Mouse (Mus musculus) limb, embryonic 15.5 days (tissue): Measurements from ENCODE around the gene Myt1l. TPM values are rescaled to one million over a fixed set of nuclear protein-coding genes. Genes with fewer than 3 reads are reported as not detected.

Experiments
- ATAC-seq: fragments of 200-750 bp; cut with Nextera tagmentation; 2 replicates; pipeline ENCODE4 v1.8.0; 2017; ENCODE audit warnings: low read depth, moderate TSS enrichment; ENCODE audit not compliant: insufficient number of reproducible peaks, low FRiP score, low TSS enrichment
- H3K27ac ChIP-seq: fragments of 300-500 bp; sonication (generic); 2 replicates; pipeline ENCODE4 v1.5.1; 2015; ENCODE audit warnings: moderate library complexity, mild to moderate bottlenecking, inconsistent platforms
- H3K27me3 ChIP-seq: fragments of 300-500 bp; sonication (generic); 2 replicates; pipeline ENCODE4 v1.6.1; 2015; ENCODE audit warnings: inconsistent platforms
- H3K36me3 ChIP-seq: fragments of 300-500 bp; sonication (generic); 2 replicates; pipeline ENCODE4 v1.6.1; 2015; ENCODE audit warnings: inconsistent platforms
- H3K4me1 ChIP-seq: fragments of 300-500 bp; sonication (generic); 2 replicates; pipeline ENCODE4 v1.6.1; 2015; ENCODE audit warnings: inconsistent platforms
- H3K4me2 ChIP-seq: fragments of 300-500 bp; sonication (generic); 2 replicates; pipeline ENCODE4 v1.6.1; 2015; ENCODE audit warnings: mild to moderate bottlenecking, inconsistent platforms
- H3K4me3 ChIP-seq: fragments of 300-500 bp; sonication (generic); 2 replicates; pipeline ENCODE4 v1.5.1; 2015; ENCODE audit warnings: mild to moderate bottlenecking, inconsistent platforms
- H3K9ac ChIP-seq: fragments of 300-500 bp; sonication (generic); 2 replicates; pipeline ENCODE4 v1.6.1; 2015; ENCODE audit warnings: inconsistent platforms
- H3K9me3 ChIP-seq: fragments of 300-500 bp; sonication (generic); 2 replicates; pipeline ENCODE4 v1.6.1; 2016; ENCODE audit warnings: inconsistent platforms
- WGBS: fragments of 180-500 bp; shearing (Covaris S2); methylation state at CpG from one replicate; pipeline ENCODE4 v1.1.7; 2015; 5-methylcytosine and 5-hydroxymethylcytosine counted together
- polyA plus RNA-seq: library from polyadenylated mRNA; unstranded; fragments of >200 nt; fragmentation: Nextera tagmentation; extraction: Ambion mirVana; gene quantifications from 2 replicates; pipeline ENCODE4 v1.2.1, GENCODE M21; 2015

Myt1l gene
- polyA plus RNA-seq, 1 experiment from 2014 or later: 0.35 TPM

DNA sequence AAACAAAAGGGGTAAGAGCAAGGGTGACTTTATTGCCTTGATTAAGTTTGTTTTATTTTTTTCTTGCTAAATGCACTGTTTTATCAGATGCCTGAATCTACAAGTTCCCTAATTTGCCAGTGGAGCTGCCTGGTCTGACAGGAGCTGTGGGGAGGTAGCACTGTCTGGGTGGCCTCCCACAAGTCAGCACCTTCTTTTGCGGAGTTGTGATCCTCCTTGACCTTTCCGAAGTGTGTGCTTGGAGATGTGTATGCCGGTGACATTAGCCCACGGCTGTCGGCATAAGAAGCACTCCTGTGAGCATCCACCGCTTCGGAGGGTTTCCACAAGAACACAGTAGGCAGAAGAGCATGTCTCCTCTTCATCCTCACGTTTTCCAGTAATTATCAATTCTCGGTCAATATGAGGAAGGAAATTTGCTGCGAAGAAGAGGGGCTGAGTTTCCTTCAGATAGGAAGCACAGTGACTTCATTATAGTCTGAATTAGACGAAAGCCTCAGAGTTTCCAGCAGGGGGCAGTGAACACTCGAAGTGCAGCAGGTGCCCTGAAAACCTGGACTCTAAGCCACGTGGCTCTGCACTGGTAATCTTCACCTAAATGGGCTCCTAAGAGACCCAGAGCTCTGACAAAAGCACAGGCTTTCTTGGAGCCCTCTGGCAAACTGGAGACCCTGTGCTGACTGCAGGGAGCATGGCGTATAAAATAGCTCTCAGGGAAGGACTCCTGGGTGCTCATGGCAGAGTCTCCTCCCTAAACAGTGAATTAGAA is 147.6 kb downstream of the Myt1l start:
- no peak for ATAC-seq

DNA sequence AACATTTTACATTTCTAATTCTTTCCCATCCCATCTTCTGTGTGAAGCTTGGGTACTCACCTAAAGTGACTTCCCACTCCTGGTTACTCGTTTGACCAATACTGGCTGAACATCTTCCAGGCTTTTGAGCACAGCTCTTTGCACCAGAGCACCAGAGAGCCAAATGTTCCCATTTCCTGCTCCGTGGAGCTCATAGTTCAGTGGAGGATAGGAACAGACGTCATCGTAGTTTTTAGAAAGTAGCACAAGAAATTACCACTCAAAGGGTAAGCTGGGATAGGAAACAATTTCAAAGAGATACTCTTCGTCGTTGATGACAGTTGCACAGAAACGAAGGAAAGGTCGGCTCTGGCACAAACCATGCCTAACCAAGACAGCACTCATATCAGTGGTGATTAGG is 154.2 kb downstream of the Myt1l start:
- H3K9ac ChIP-seq: no peak overlapping the region
- H3K36me3 ChIP-seq: no peaks in the 10 kb centered on the region
- H3K9me3 ChIP-seq: no peaks in the 10 kb centered on the region
- no peaks in the 10 kb centered on the region for H3K27me3 ChIP-seq
- no peak overlapping the region for H3K4me3 ChIP-seq
- no peaks in the 10 kb centered on the region for H3K4me1 ChIP-seq
- no peak overlapping the region for H3K4me2 ChIP-seq
- no peak overlapping the region for H3K27ac ChIP-seq
- 82% methylated on average over 8 of the region's 8 CpGs for WGBS
- ATAC-seq: no peak

More for the DNA sequence above, 147.6 kb downstream of the Myt1l start:
- no peaks in the 10 kb centered on the region for H3K27me3 ChIP-seq
- H3K4me2 ChIP-seq: no peak overlapping the region
- H3K4me3 ChIP-seq: no peak overlapping the region
- no peak overlapping the region for H3K27ac ChIP-seq
- H3K4me1 ChIP-seq: no peaks in the 10 kb centered on the region
- no peaks in the 10 kb centered on the region for H3K36me3 ChIP-seq
- no peaks in the 10 kb centered on the region for H3K9me3 ChIP-seq
- WGBS: 48% methylated on average over 14 of the region's 14 CpGs
- no peak overlapping the region for H3K9ac ChIP-seq

DNA sequence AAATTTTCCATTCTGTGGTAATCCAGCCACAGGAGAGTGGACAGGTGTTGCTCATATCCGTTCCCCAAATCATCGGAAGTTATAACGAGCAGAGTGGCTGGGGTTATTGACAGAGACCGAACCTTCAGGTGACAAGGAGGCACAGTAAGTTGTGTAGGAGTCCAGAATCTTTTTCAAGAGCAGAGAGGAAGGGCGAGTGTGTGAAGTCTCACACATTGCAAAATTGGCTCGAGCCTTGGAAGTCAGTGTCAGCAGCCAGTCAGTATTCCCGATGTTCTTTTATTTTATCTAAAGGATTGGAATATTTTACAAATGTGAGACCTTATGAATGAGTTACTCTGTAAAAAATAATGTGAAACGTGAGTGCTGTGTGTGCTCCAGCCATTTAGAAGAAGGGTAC is 154.8 kb downstream of the Myt1l start:
- H3K36me3 ChIP-seq: no peaks in the 10 kb centered on the region
- H3K9ac ChIP-seq: no peak overlapping the region
- no peak for ATAC-seq
- no peak overlapping the region for H3K27ac ChIP-seq
- H3K4me2 ChIP-seq: no peak overlapping the region
- no peaks in the 10 kb centered on the region for H3K9me3 ChIP-seq
- no peaks in the 10 kb centered on the region for H3K27me3 ChIP-seq
- no peaks in the 10 kb centered on the region for H3K4me1 ChIP-seq
- no peak overlapping the region for H3K4me3 ChIP-seq
- 77% methylated on average over 8 of the region's 8 CpGs for WGBS

DNA sequence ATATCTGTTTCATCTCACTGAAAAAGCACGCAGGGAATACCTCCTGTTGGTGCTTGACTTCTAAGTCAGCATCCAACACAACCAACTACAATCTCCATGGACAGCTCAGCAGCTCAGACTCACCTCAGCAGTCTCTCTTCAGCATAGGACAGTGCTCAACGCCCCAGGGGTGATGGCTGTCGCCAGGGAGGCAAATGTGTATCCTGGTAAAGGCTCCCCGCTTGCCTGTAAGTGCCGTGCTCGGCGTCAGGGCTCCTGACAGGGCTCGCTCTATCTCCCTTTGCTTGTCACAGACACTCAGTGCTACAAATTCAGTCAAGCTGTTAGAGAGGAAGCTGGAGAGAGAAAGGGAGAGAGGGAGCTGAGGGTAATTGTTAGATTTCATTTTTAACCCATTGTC is 158.1 kb downstream of the Myt1l start:
- WGBS: 62% methylated on average over 8 of the region's 8 CpGs
- H3K9ac ChIP-seq: no peak overlapping the region
- H3K9me3 ChIP-seq: no peaks in the 10 kb centered on the region
- H3K4me2 ChIP-seq: no peak overlapping the region
- ATAC-seq: no peak
- H3K27me3 ChIP-seq: no peaks in the 10 kb centered on the region
- no peaks in the 10 kb centered on the region for H3K4me1 ChIP-seq
- no peak overlapping the region for H3K4me3 ChIP-seq
- H3K27ac ChIP-seq: no peak overlapping the region
- H3K36me3 ChIP-seq: no peaks in the 10 kb centered on the region

DNA sequence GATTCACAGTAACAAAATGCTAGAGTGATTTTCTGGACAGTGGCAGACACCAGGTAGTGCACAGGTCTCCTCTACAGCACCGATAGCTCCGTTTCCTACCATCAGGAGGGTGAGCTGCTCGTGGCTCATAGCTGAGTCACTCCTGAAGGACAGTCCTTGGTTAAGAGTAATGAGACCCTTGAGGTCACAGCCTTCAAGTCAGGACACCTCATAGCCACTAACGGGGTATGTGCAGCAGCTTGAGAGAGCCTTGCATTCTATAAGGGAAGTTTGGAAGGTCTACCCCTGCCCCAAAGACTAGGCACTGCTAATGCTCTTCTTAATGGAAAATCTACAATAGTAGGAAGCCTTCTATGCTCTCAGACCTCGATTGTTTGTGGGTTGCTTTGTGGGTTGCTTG is 163.4 kb downstream of the Myt1l start:
- H3K27ac ChIP-seq: no peak overlapping the region
- no peak overlapping the region for H3K4me3 ChIP-seq
- no peak for ATAC-seq
- no peaks in the 10 kb centered on the region for H3K36me3 ChIP-seq
- no peaks in the 10 kb centered on the region for H3K27me3 ChIP-seq
- WGBS: 76% methylated on average over 5 of the region's 5 CpGs
- H3K9me3 ChIP-seq: no peaks in the 10 kb centered on the region
- peaks cover 4% of the 10 kb centered on the region; the same call in 1 of the 2 replicates for H3K4me1 ChIP-seq
- H3K4me2 ChIP-seq: no peak overlapping the region
- no peak overlapping the region for H3K9ac ChIP-seq

DNA sequence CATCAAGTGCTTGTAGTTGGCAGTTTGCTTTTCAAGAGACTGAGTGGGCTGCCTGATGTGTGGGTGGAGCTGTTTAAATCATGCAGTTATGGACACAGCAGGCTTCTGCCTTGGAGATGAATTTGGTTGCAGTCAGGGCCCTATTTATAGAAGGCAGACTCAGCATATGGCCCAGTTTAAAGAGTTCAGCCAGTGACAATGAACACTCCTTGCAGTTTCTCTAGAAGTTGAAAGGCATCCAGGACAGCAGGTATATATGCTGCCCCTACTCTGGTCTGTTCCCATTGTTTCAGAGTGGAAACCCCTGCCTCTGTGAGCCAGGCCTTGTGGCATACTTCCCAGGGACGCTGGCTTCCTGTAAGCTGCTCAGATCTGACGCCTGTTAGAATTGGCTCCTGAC is 167.0 kb downstream of the Myt1l start:
- no peak for ATAC-seq
- Histone ChIP-seq H3K27ac (no peak overlapping the region), H3K4me3 (no peak overlapping the region), H3K36me3 (no peaks in the 10 kb centered on the region), H3K9me3 (no peaks in the 10 kb centered on the region), H3K4me2 (no peak overlapping the region), H3K4me1 (peaks cover 19% of the 10 kb centered on the region), H3K9ac (no peak overlapping the region), H3K27me3 (no peaks in the 10 kb centered on the region)
- 24% methylated on average over 2 of the region's 2 CpGs for WGBS

DNA sequence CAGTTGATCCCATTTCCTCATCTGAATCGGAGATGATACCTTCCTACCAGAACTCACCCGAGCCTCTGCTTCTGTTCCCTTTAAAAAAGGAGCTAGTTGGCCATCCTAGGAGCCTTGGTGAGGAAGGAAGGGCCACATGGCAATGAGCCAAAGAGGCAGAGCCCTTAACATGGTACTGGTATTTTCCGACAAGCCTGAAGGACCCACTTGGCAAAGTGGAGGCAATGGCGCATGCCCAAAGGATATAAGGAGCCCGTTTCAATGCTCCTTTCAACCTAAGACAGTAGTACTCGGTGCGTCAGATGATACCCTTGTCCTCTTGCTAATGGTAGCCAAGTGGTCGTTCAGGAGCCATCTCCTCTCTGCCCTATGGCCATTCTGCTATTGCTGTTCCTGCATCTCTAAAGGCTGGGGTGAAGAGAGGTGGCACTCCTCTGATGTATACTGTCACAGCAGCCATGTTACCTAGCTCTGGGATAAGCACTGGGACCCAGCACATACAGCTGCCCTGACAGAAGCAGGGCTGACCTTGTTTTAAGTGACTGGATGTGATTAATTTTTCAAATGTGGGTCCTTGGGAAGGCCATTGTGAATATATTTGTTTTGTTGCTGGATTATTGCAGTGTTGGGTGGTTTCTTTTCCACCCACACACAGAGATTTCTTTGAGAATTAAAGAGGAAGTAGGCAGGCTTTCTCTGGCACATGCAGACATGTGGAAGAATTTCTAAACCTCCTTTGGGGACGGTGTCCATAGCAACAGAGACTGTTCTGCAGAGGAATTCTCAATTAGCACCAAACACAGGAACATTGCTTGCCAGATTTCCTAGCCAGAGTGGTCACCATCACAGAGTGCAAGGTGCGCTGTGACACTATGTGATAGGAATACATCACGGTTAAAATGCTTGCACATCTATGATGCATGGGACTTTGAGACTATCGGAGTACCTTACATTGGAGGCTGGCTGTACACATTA is 169.6 kb downstream of the Myt1l start:
- WGBS: 74% methylated on average over 12 of the region's 12 CpGs
- H3K27me3 ChIP-seq: no peaks in the 10 kb centered on the region
- H3K4me3 ChIP-seq: no peak overlapping the region
- no peaks in the 10 kb centered on the region for H3K36me3 ChIP-seq
- H3K4me1 ChIP-seq: peaks cover 21% of the 10 kb centered on the region
- no peak overlapping the region for H3K27ac ChIP-seq
- H3K9ac ChIP-seq: no peak overlapping the region
- no peak for ATAC-seq
- no peak overlapping the region for H3K4me2 ChIP-seq
- no peaks in the 10 kb centered on the region for H3K9me3 ChIP-seq

DNA sequence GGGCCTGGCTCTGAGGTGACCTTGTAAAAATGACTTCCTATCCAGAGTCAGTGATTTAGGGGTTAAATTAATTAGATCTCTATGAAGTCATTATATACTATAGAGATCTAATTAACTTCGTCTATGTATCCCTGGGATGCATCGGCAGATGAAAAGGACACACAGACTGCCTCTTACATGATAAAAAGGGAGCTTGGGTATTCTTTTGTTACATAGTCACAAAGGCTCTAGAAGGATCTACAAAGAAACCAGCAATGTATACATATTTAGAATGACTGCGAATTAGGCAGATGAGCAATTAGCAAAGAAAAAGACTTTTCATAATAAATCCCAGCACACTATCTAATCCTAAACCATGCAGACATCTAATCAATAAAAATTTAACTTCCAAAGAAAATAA is 170.4 kb downstream of the Myt1l start:
- Histone ChIP-seq H3K4me1 (peaks cover 27% of the 10 kb centered on the region), H3K4me2 (no peak overlapping the region), H3K4me3 (no peak overlapping the region), H3K9ac (no peak overlapping the region), H3K9me3 (no peaks in the 10 kb centered on the region), H3K36me3 (no peaks in the 10 kb centered on the region), H3K27me3 (no peaks in the 10 kb centered on the region), H3K27ac (no peak overlapping the region)
- WGBS: 76% methylated on average over 3 of the region's 3 CpGs
- no peak for ATAC-seq

DNA sequence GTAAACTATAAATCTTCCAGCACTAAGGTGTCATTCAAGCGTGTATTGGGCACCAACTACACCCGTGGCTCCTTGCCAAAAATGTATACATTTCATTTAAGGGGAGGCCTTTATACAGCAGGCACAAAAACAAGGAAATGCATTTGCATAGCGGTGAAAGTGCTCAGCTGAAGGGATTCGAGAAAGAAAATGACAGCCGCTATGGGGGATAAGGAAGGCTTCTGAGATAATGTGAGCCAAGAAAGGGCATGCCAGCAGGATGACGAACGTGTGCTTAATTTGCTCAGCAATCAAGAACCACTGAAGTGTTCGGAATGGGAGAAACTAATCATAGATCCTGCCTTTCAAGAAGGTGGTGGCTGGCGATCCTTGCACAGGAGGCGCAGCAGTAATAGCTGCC is 170.8 kb downstream of the Myt1l start:
- Histone ChIP-seq H3K4me1 (peaks cover 27% of the 10 kb centered on the region), H3K9me3 (no peaks in the 10 kb centered on the region), H3K4me2 (no peak overlapping the region), H3K4me3 (no peak overlapping the region), H3K27ac (no peak overlapping the region), H3K9ac (no peak overlapping the region), H3K27me3 (no peaks in the 10 kb centered on the region), H3K36me3 (no peaks in the 10 kb centered on the region)
- ATAC-seq: no peak
- WGBS: 46% methylated on average over 10 of the region's 10 CpGs

DNA sequence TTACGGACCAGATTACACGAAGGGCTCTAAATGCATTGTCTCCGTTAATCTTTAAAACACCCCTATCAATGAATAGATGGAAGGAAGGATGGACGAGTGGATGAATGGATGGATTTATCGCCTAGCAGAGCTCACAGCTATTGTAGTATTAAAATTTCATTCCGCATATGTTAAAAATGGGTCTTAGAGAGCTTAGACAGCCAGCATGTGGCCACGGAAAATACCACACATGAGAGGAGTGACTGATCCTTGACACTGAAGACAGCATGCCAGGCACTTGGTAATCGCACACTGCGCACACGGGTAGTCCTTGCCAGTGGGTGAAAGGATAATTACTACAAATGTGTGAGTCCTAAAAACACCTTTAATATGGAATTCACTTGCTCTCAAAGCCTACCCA is 171.2 kb downstream of the Myt1l start:
- no peak for ATAC-seq
- Histone ChIP-seq H3K36me3 (no peaks in the 10 kb centered on the region), H3K4me2 (no peak overlapping the region), H3K4me3 (no peak overlapping the region), H3K9me3 (no peaks in the 10 kb centered on the region), H3K4me1 (peaks cover 27% of the 10 kb centered on the region), H3K27me3 (no peaks in the 10 kb centered on the region), H3K9ac (no peak overlapping the region), H3K27ac (no peak overlapping the region)
- 77% methylated on average over 10 of the region's 10 CpGs for WGBS

DNA sequence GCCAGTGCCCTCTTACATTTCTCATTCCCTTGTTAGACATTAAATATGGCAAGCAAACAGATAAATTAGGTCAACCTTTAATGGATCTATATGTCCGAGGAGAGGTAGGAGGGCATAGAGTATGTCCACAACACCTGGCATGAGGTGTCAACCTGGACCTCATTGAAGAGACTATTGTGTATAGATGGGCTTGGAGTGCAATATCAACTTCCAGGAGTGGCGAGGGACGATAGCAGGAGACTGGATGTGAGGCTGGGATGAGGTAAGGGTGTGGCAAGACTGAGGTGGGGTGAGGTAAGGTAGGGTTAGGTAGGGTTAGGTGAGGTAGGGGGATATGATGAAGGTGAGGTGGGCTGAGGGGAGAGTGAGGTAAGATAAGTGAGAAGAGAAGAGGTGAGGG is 171.8 kb downstream of the Myt1l start:
- Histone ChIP-seq H3K4me1 (peaks cover 26% of the 10 kb centered on the region), H3K9me3 (no peaks in the 10 kb centered on the region), H3K36me3 (no peaks in the 10 kb centered on the region), H3K27me3 (no peaks in the 10 kb centered on the region), H3K4me3 (no peak overlapping the region), H3K9ac (no peak overlapping the region), H3K27ac (no peak overlapping the region), H3K4me2 (no peak overlapping the region)
- ATAC-seq: no peak
- WGBS: 84% methylated on average over 3 of the region's 3 CpGs

DNA sequence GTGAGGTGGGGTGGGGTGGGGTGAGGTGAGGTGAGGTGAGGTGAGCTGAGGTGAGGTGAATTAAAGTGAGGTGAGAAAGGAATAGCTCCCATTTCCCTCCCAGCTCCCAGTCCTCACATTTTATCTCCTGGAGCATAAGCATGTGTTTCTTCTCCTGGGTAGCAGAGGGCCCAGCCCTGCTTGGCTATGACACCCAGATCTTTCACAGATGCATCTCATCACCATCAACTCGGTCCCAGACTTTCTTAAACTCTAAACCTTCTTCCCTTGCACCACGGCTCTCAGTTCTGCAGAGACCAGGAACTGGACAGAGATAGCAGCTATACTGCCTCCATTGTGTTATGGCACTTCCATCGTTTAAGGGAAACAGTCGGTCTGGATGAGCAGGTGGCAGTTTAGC is 172.9 kb downstream of the Myt1l start:
- Histone ChIP-seq H3K27me3 (no peaks in the 10 kb centered on the region), H3K4me1 (peaks cover 22% of the 10 kb centered on the region), H3K27ac (no peak overlapping the region), H3K9ac (no peak overlapping the region), H3K9me3 (no peaks in the 10 kb centered on the region), H3K4me2 (no peak overlapping the region), H3K4me3 (no peak overlapping the region), H3K36me3 (no peaks in the 10 kb centered on the region)
- no peak for ATAC-seq
- WGBS: 58% methylated on average over 4 of the region's 4 CpGs
